Mouse (Mus musculus): ENCODE measurements around the gene Sirt2. TPM values are rescaled to one million over a fixed set of nuclear protein-coding genes. Genes with fewer than 3 reads are reported as not detected.

Sirt2 gene
- polyA plus RNA-seq, 1 experiment: 64.1 TPM

DNA sequence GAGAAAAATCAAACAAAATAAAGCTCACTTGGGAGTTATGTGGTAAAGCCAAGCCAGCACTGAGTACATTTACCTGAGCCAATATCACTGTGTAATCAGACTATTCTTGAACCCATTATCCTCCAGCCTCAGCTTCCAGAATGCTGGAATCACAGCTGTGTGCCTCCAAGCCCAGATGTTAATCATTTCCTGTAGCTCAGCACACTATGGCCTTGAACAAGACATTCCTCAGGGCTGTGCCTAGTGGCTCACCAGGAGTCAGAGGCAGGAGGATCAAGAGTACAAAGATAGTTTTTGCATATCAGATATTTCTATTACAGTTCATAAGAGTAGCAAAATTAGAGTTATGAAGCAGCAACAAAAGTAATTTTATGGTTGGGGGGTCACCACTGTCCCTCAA, 25.2 kb downstream of the Sirt2 start:
- Histone ChIP-seq H3K4me3 (ENCODE audit: insufficient read depth, low read length) (no peak overlapping the region), H3K27ac (ENCODE audit: insufficient read depth, low read length) (no peak overlapping the region), H3K4me1 (ENCODE audit: control insufficient read depth, insufficient read depth, low read length) (peaks cover 3% of the 10 kb centered on the region; the same call in 1 of the 2 replicates)
- no peak for TF ChIP-seq CTCF (IDR thresholded peaks at IDR 0.05; ENCODE audit: borderline replicate concordance, insufficient read depth, low read length)
- TF ChIP-seq POLR2A (IDR thresholded peaks at IDR 0.05; ENCODE audit: low read depth, low read length): no peak

DNA sequence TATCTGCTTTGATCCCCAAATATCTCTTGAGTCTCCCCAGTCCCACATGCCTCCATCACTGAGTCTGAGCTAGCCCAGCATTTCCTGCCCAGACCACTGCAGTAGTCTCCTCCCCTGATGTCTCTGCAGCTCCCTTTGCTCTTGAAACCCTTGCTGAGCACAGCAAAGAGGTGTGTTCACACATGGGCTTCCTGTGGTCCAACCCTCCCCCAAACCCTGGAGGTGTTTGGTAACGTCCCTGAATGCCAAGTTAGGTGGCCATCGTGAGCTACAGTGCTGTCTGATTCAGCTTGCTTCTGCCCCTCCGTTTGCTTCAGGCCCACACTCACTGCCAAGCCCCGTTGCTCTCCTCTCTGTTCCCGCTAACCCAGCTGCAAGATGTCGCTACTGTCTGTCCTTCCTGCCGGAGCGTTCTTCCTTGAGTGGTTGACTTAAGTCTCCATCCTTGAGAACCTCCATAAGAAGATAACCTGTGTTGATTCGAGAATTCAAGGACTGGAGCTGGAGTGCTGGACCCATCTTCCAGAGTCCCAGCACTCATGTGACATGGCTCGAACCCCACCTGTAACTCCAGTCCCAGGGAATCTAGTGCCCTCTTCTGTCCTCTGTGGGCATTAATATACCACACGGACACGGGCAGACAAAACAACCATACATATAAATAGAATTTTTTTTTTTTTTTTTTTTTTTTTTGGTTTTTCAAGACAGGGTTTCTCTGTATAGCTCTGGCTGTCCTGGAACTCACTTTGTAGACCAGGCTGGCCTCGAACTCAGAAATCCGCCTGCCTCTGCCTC, 26.1 kb downstream of the Sirt2 start:
- TF ChIP-seq CTCF (IDR thresholded peaks at IDR 0.05; ENCODE audit: borderline replicate concordance, insufficient read depth, low read length): no peak
- no peak for TF ChIP-seq POLR2A (IDR thresholded peaks at IDR 0.05; ENCODE audit: low read depth, low read length)
- H3K4me1 ChIP-seq (ENCODE audit: control insufficient read depth, insufficient read depth, low read length): peaks cover 3% of the 10 kb centered on the region; the same call in 1 of the 2 replicates
- H3K27ac ChIP-seq (ENCODE audit: insufficient read depth, low read length): no peak overlapping the region
- H3K4me3 ChIP-seq (ENCODE audit: insufficient read depth, low read length): no peak overlapping the region

DNA sequence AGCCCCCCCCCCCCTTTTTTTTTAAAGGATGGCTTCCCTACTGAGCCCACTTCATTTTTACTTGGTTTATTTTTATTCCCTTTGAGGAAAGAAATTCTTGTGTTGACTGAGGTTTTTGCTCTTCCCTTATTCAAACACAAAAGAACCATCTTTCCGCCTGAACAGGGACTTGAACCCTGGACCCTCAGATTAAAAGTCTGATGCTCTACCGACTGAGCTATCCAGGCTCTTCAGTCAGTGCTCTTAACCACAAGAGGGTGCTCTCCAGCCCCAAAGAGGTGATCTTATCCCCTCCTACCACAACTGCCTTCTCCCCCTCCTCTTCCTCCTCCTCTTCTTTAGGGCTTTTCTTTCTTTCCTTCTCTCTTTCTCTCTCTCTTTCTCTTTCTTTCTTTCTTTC, 27.3 kb downstream of the Sirt2 start:
- H3K27ac ChIP-seq (ENCODE audit: insufficient read depth, low read length): no peak overlapping the region

DNA sequence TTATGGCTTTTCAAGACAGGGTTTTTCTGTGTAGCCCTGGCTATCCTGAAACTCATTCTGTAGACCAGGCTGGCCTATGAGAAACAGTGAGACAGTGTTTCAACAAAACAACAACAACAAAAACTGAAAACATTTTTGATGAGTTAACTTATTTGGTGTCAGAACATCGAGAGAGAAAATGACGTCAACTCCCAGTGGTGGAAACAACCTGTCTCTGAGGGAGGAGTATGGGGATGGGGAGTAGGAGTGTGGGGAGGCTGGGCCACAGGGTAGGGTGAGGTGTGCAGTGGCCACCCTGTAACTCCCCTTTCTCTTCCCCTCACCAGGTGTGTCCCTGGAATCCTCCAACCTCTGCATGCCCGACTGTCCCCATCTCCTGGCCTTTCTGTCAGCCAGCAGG, 28.0 kb downstream of the Sirt2 start:
- H3K4me1 ChIP-seq (ENCODE audit: control insufficient read depth, insufficient read depth, low read length): peaks cover 3% of the 10 kb centered on the region; the same call in 1 of the 2 replicates
- no peak overlapping the region for H3K27ac ChIP-seq (ENCODE audit: insufficient read depth, low read length)
- no peak overlapping the region for H3K4me3 ChIP-seq (ENCODE audit: insufficient read depth, low read length)
- no peak for TF ChIP-seq CTCF (IDR thresholded peaks at IDR 0.05; ENCODE audit: borderline replicate concordance, insufficient read depth, low read length)
- no peak for TF ChIP-seq POLR2A (IDR thresholded peaks at IDR 0.05; ENCODE audit: low read depth, low read length)

More for the DNA sequence above, 27.3 kb downstream of the Sirt2 start:
- Histone ChIP-seq H3K4me1 (ENCODE audit: control insufficient read depth, insufficient read depth, low read length) (peaks cover 3% of the 10 kb centered on the region; the same call in 1 of the 2 replicates), H3K4me3 (ENCODE audit: insufficient read depth, low read length) (no peak overlapping the region)
- TF ChIP-seq POLR2A (IDR thresholded peaks at IDR 0.05; ENCODE audit: low read depth, low read length) (no peak), CTCF (IDR thresholded peaks at IDR 0.05; ENCODE audit: borderline replicate concordance, insufficient read depth, low read length) (no peak)

DNA sequence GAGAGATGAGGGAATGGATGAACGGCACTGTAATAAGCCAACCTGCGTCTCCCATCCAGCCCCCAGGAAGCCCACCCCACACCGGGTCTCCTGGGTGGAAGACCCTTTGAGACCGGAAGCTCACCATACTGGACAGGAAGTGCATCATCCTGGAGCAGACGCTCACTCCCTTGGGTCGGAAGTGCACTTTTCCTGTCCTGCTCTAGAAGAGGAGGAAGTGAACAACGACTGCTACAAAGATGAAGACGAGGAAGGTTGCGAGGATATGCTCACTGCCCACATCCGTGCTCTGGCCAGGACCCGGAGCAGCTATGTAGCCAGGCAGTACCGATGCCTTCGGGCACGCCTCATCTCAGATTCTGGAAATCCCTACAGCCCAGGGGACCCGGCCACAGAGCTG, 29.3 kb downstream of the Sirt2 start:
- TF ChIP-seq POLR2A (IDR thresholded peaks at IDR 0.05; ENCODE audit: low read depth, low read length) (no peak), CTCF (IDR thresholded peaks at IDR 0.05; ENCODE audit: borderline replicate concordance, insufficient read depth, low read length) (no peak)
- H3K27ac ChIP-seq (ENCODE audit: insufficient read depth, low read length): no peak overlapping the region
- no peak overlapping the region for H3K4me3 ChIP-seq (ENCODE audit: insufficient read depth, low read length)
- no peaks in the 10 kb centered on the region for H3K4me1 ChIP-seq (ENCODE audit: control insufficient read depth, insufficient read depth, low read length)

DNA sequence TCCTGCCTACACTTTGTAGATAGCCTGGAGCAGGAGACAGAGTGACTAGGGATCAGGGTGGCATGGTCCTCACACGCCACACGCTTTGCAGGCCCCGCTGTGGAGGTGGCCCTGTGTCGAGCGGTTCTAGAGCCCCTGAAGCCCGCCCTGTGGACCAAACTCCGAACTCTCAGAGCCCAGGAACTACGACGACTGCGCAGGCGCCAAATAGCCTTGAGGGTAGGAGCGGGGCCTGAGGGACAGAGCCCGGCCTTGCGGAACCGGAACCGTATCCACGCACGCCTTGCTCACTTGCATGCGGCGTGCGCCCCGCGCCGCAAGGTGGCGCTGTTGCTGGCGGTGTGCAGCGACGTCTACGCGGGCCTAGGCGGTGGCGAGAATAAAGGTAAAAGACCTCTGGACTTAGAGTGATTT, 30.0 kb downstream of the Sirt2 start:
- Histone ChIP-seq H3K4me1 (ENCODE audit: control insufficient read depth, insufficient read depth, low read length) (0 out of 2 replicates have a peak, but pooled peaks cover 1% of the 10 kb centered on the region), H3K27ac (ENCODE audit: insufficient read depth, low read length) (no peak overlapping the region), H3K4me3 (ENCODE audit: insufficient read depth, low read length) (no peak overlapping the region)
- no peak for TF ChIP-seq POLR2A (IDR thresholded peaks at IDR 0.05; ENCODE audit: low read depth, low read length)
- TF ChIP-seq CTCF (IDR thresholded peaks at IDR 0.05; ENCODE audit: borderline replicate concordance, insufficient read depth, low read length): peak; percentile 99

DNA sequence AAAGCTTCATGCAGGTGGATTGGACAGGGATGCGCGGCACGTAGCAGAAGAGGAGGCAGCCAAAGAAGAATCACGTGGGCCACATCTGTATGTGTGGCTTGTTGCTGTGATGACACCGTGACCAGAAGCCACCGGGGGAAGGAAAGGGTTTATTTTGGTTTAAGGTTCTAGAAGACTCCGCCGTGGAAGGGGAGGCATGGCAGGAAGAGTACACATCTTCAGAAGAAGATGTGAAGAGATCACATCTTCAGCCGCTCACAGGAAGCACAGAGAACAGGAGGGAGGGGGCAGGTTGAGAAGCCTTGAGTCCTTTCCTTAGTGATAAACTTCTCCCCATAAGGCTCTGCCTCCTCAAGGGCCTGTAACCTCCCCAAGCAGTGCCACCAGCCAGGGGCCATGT, 33.5 kb downstream of the Sirt2 start:
- peaks cover 18% of the 10 kb centered on the region for H3K4me1 ChIP-seq (ENCODE audit: control insufficient read depth, insufficient read depth, low read length)
- H3K27ac ChIP-seq (ENCODE audit: insufficient read depth, low read length): no peak overlapping the region
- no peak overlapping the region for H3K4me3 ChIP-seq (ENCODE audit: insufficient read depth, low read length)
- no peak for TF ChIP-seq CTCF (IDR thresholded peaks at IDR 0.05; ENCODE audit: borderline replicate concordance, insufficient read depth, low read length)

DNA sequence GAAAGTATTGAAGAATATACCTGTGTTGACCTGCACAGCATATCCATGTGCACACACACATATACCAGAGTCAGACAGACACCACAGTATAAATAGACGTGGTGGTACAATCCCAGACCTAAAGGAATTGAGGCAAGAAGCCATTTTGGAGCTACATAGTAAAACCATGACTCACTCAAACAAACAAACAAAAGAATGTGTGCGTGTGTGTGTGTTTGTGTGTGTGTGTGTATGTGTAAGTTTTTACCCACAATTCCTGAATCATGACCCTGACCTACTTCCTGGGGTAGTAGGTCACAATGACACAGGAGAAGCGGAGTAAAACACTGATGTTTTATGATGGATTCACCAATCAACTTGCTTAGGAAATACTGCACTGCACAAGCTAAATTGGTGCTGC, 34.9 kb downstream of the Sirt2 start:
- H3K4me3 ChIP-seq (ENCODE audit: insufficient read depth, low read length): no peak overlapping the region
- H3K27ac ChIP-seq (ENCODE audit: insufficient read depth, low read length): peak overlapping the region; percentile 99
- TF ChIP-seq CTCF (IDR thresholded peaks at IDR 0.05; ENCODE audit: borderline replicate concordance, insufficient read depth, low read length): no peak
- no peak for TF ChIP-seq POLR2A (IDR thresholded peaks at IDR 0.05; ENCODE audit: low read depth, low read length)
- peaks cover 18% of the 10 kb centered on the region for H3K4me1 ChIP-seq (ENCODE audit: control insufficient read depth, insufficient read depth, low read length)

DNA sequence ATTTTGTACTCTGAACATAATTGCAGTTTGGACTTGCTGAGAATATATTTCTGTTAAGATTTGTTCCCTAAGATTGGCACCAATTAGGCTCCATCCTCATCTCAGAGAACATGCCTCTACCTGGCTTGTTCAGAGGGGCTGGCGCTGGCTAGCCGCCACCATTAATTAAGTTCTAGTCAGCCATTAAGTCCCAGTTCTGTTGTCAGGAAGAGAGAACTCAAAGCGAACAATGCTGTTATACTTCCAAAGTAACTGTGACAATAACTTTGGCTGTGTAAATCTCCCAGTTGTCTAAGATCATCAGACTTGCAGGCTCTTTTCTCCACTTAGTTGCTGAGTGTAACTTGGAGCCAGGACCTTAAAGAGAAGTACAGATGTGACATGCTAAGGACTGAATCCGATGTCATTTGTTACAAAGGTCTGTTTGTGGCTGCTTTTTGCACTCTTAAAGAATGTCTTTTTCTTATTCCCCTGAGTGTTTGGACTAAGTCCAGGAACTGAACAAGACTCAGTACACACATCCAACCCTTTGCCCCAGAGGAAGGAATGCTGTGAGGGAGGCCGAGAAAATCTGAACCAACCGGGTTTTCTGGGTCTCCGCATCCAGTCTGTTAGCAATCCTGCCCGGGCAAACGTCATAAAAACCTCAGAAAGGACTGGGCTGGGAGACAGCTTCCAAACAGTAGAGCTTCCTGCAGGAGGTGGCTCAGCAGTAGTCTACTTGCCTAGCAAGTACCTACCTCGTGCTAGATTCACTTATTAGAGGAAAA, 35.6 kb downstream of the Sirt2 start:
- Histone ChIP-seq H3K4me1 (ENCODE audit: control insufficient read depth, insufficient read depth, low read length) (peaks cover 18% of the 10 kb centered on the region), H3K27ac (ENCODE audit: insufficient read depth, low read length) (peak overlapping the region; percentile 99), H3K4me3 (ENCODE audit: insufficient read depth, low read length) (no peak overlapping the region)
- peak; percentile 81 for TF ChIP-seq POLR2A (IDR thresholded peaks at IDR 0.05; ENCODE audit: low read depth, low read length)
- no peak for TF ChIP-seq CTCF (IDR thresholded peaks at IDR 0.05; ENCODE audit: borderline replicate concordance, insufficient read depth, low read length)

Data from embryonic fibroblast, embryonic 13.5 days (primary cell).